Comparison of ENCODE assay signal across 14 mouse cellular contexts in the genomic region with DNA sequence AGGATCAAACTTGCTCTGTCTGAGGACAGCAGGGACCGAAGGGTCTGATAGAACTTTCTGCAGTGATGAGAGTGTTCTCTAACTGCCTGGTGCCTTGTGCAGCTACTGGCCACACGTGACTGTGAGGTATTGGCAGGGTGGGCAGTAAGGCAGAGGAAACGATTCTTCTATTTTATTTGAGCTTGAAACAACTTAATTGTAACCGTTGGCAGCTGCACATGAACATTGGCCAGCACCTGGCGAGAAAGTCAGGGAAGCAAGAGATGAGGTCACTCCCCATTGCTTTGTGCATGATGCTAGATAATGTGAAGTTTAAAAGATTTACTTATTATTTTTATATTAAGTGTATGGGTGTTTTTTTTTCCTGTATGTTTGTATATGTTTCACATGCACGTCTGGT.
"Had no signal": no experiment of that assay in that cellular context is flagged by ENCODE, and none has a peak within 500 bp of the region (broad histone marks: within the 10 kb centered on the region; RNA-seq: fewer than 3 reads in every experiment).

No protein-coding gene starts in this region.

- H3K4me2 ChIP-seq: kidney, embryonic 15.5 days; limb, embryonic 12.5 days; lung, embryonic 14.5 days; midbrain, embryonic 13.5 days had no signal

- H3K27ac ChIP-seq: kidney, embryonic 15.5 days; left cerebral cortex, adult 2 months; limb, embryonic 12.5 days; liver, embryonic 14.5 days; macrophage; midbrain, embryonic 13.5 days had no signal

- H3K4me3 ChIP-seq: kidney, embryonic 15.5 days; left cerebral cortex, adult 2 months; limb, embryonic 12.5 days; midbrain, embryonic 13.5 days had no signal

- H3K36me3 ChIP-seq: kidney, embryonic 15.5 days; limb, embryonic 12.5 days; midbrain, embryonic 13.5 days had no signal

- H3K4me1 ChIP-seq: midbrain, embryonic 13.5 days had no signal

- DNase-seq: kidney, adult 8-10 months; kidney, postnatal 10 days; kidney, postnatal 36 days; layer of hippocampus, postnatal 36 days; liver; liver, postnatal 0 days; lung, embryonic 14.5 days; thymus, postnatal 25 days had no signal

- ATAC-seq: liver, postnatal 0 days; midbrain, embryonic 13.5 days had no signal

- H3K9ac ChIP-seq: kidney, embryonic 15.5 days; limb, embryonic 12.5 days; liver, embryonic 14.5 days; liver, postnatal 0 days; lung, embryonic 14.5 days; midbrain, embryonic 13.5 days had no signal

- H3K27me3 ChIP-seq: kidney, embryonic 15.5 days; limb, embryonic 12.5 days; midbrain, embryonic 13.5 days had no signal

- H3K9me3 ChIP-seq: kidney, embryonic 15.5 days; midbrain, embryonic 13.5 days had no signal
